Mouse (Mus musculus) hindbrain, embryonic 15.5 days (tissue): ENCODE results near the gene Mis18a. TPM values are rescaled to one million over a fixed set of nuclear protein-coding genes. Genes with fewer than 3 reads are reported as not detected.

Source experiments
- ATAC-seq: fragments of 200-750 bp; cut with Nextera tagmentation; 2 replicates; pipeline ENCODE4 v1.8.0; 2017; ENCODE audit warnings: low read depth, moderate number of reproducible peaks, moderate TSS enrichment; ENCODE audit not compliant: low FRiP score
- H3K27ac ChIP-seq: fragments of 300-500 bp; sonication (generic); replicated peaks from 2 replicates; pipeline ENCODE4 v1.5.1; 2015; ENCODE audit warnings: mild to moderate bottlenecking, inconsistent platforms
- H3K27me3 ChIP-seq: fragments of 300-500 bp; sonication (generic); 2 replicates; pipeline ENCODE4 v1.6.1; 2015; ENCODE audit warnings: control low read depth, inconsistent platforms
- H3K36me3 ChIP-seq: fragments of 300-500 bp; sonication (generic); 2 replicates; pipeline ENCODE4 v1.6.1; 2015; ENCODE audit warnings: control low read depth, inconsistent platforms
- H3K4me1 ChIP-seq: fragments of 300-500 bp; sonication (generic); replicated peaks from 2 replicates; pipeline ENCODE4 v1.6.1; 2015; ENCODE audit warnings: control low read depth, inconsistent platforms
- H3K4me2 ChIP-seq: fragments of 300-500 bp; sonication (generic); 2 replicates; pipeline ENCODE4 v1.6.1; 2015; ENCODE audit warnings: moderate library complexity, mild to moderate bottlenecking, inconsistent platforms
- H3K4me3 ChIP-seq: fragments of 300-500 bp; sonication (generic); 2 replicates; pipeline ENCODE4 v1.5.1; 2015; ENCODE audit warnings: mild to moderate bottlenecking, inconsistent platforms
- H3K9ac ChIP-seq: fragments of 300-500 bp; sonication (generic); 2 replicates; pipeline ENCODE4 v1.6.1; 2015; ENCODE audit warnings: inconsistent platforms
- H3K9me3 ChIP-seq: fragments of 300-500 bp; sonication (generic); 2 replicates; pipeline ENCODE4 v1.6.1; 2016; ENCODE audit warnings: control low read depth, inconsistent platforms
- WGBS: fragments of 180-500 bp; shearing (Covaris S2); methylation state at CpG from one replicate; pipeline ENCODE4 v1.1.7; 2015; 5-methylcytosine and 5-hydroxymethylcytosine counted together
- polyA plus RNA-seq: library from polyadenylated mRNA; unstranded; fragments of >200 nt; fragmentation: Nextera tagmentation; extraction: Ambion mirVana; gene quantifications from 2 replicates; pipeline ENCODE4 v1.2.1, GENCODE M21; 2015

Mis18a gene
- polyA plus RNA-seq, result 30.1 and 30.3 TPM in 2 replicates

GRCm38 (mm10) chr16:90727233-90728115 is at the start of gene Mis18a:
Mis18a (minus strand) TSS chr16:90727404.
- ATAC-seq, result peak; percentile 97
- Histone ChIP-seq H3K36me3 (no peaks in the 10 kb centered on the region), H3K27me3 (no peaks in the 10 kb centered on the region), H3K4me3 (peak within 1 kb of the TSS; percentile 61), H3K4me2 (peak within 1 kb of the TSS; percentile 99), H3K4me1 (peaks cover 14% of the 10 kb centered on the region), H3K27ac (peak within 1 kb of the TSS; percentile 69), H3K9me3 (no peaks in the 10 kb centered on the region), H3K9ac (peak within 1 kb of the TSS; percentile 74)
- under 1% methylated on average over 53 of the region's 53 CpGs for WGBS

- Histone ChIP-seq H3K4me3 (no peak overlapping the region), H3K36me3 (peaks cover 79% of the 10 kb centered on the region)
These were observed 48.8 kb upstream of the Mis18a start for GRCm38 (mm10) chr16:90775946-90776520.

GRCm38 (mm10) chr16:90774646-90775045 is 47.4 kb upstream of the Mis18a start:
- Histone ChIP-seq H3K27ac (no peak overlapping the region), H3K4me2 (no peak overlapping the region), H3K9me3 (no peaks in the 10 kb centered on the region), H3K9ac (no peak overlapping the region), H3K4me1 (no peaks in the 10 kb centered on the region), H3K4me3 (no peak overlapping the region), H3K27me3 (no peaks in the 10 kb centered on the region), H3K36me3 (peaks cover 77% of the 10 kb centered on the region)
- no peak for ATAC-seq
- WGBS, result 90% methylated on average over 6 of the region's 6 CpGs

More at GRCm38 (mm10) chr16:90775946-90776520, 48.8 kb upstream of the Mis18a start:
- no peak overlapping the region for H3K4me2 ChIP-seq
- ATAC-seq, result no peak
- H3K4me1 ChIP-seq, result no peaks in the 10 kb centered on the region
- H3K9me3 ChIP-seq, result no peaks in the 10 kb centered on the region
- no peaks in the 10 kb centered on the region for H3K27me3 ChIP-seq
- no peak overlapping the region for H3K9ac ChIP-seq
- 86% methylated on average over 10 of the region's 10 CpGs for WGBS
- no peak overlapping the region for H3K27ac ChIP-seq

GRCm38 (mm10) chr16:90774216-90774615 is 47.0 kb upstream of the Mis18a start:
- WGBS, result 90% methylated on average over 12 of the region's 12 CpGs
- Histone ChIP-seq H3K27me3 (no peaks in the 10 kb centered on the region), H3K36me3 (peaks cover 78% of the 10 kb centered on the region), H3K4me2 (no peak overlapping the region), H3K27ac (no peak overlapping the region), H3K9ac (no peak overlapping the region), H3K9me3 (no peaks in the 10 kb centered on the region), H3K4me1 (no peaks in the 10 kb centered on the region), H3K4me3 (no peak overlapping the region)
- ATAC-seq, result no peak

- peaks cover 65% of the 10 kb centered on the region for H3K36me3 ChIP-seq
These were observed 39.8 kb upstream of the Mis18a start for GRCm38 (mm10) chr16:90766919-90767454.

GRCm38 (mm10) chr16:90765195-90765877 is 38.1 kb upstream of the Mis18a start:
- no peaks in the 10 kb centered on the region for H3K4me1 ChIP-seq
- peaks cover 53% of the 10 kb centered on the region for H3K36me3 ChIP-seq
- WGBS, result 94% methylated on average over 9 of the region's 9 CpGs
- no peaks in the 10 kb centered on the region for H3K9me3 ChIP-seq
- no peak for ATAC-seq
- no peak overlapping the region for H3K9ac ChIP-seq
- no peak overlapping the region for H3K4me3 ChIP-seq
- H3K27me3 ChIP-seq, result no peaks in the 10 kb centered on the region
- no peak overlapping the region for H3K4me2 ChIP-seq
- no peak overlapping the region for H3K27ac ChIP-seq

More at GRCm38 (mm10) chr16:90766919-90767454, 39.8 kb upstream of the Mis18a start:
- H3K4me1 ChIP-seq, result no peaks in the 10 kb centered on the region
- no peak overlapping the region for H3K4me2 ChIP-seq
- H3K9me3 ChIP-seq, result no peaks in the 10 kb centered on the region
- no peak overlapping the region for H3K27ac ChIP-seq
- WGBS, result 94% methylated on average over 15 of the region's 15 CpGs
- no peaks in the 10 kb centered on the region for H3K27me3 ChIP-seq
- ATAC-seq, result no peak
- no peak overlapping the region for H3K9ac ChIP-seq
- H3K4me3 ChIP-seq, result no peak overlapping the region

- no peak overlapping the region for H3K4me3 ChIP-seq
- no peak for ATAC-seq
- peaks cover 36% of the 10 kb centered on the region for H3K36me3 ChIP-seq
- H3K27ac ChIP-seq, result no peak overlapping the region
- no peaks in the 10 kb centered on the region for H3K27me3 ChIP-seq
- no peaks in the 10 kb centered on the region for H3K4me1 ChIP-seq
- no peaks in the 10 kb centered on the region for H3K9me3 ChIP-seq
- no peak overlapping the region for H3K4me2 ChIP-seq
- 91% methylated on average over 4 of the region's 4 CpGs for WGBS
- no peak overlapping the region for H3K9ac ChIP-seq
These were observed 33.3 kb upstream of the Mis18a start for GRCm38 (mm10) chr16:90760515-90760914.

GRCm38 (mm10) chr16:90759335-90759734 is 32.1 kb upstream of the Mis18a start:
- H3K36me3 ChIP-seq, result peaks cover 35% of the 10 kb centered on the region
- H3K4me2 ChIP-seq, result no peak overlapping the region
- no peak for ATAC-seq

GRCm38 (mm10) chr16:90753386-90753941 is 26.3 kb upstream of the Mis18a start:
- peaks cover 43% of the 10 kb centered on the region for H3K36me3 ChIP-seq
- WGBS, result 90% methylated on average over 13 of the region's 13 CpGs
- ATAC-seq, result no peak

More at GRCm38 (mm10) chr16:90759335-90759734, 32.1 kb upstream of the Mis18a start:
- H3K9me3 ChIP-seq, result no peaks in the 10 kb centered on the region
- no peak overlapping the region for H3K9ac ChIP-seq
- H3K27ac ChIP-seq, result no peak overlapping the region
- no peak overlapping the region for H3K4me3 ChIP-seq
- H3K27me3 ChIP-seq, result no peaks in the 10 kb centered on the region
- WGBS, result 26% methylated on average over 3 of the region's 3 CpGs
- no peaks in the 10 kb centered on the region for H3K4me1 ChIP-seq

GRCm38 (mm10) chr16:90748169-90748568 is 21.0 kb upstream of the Mis18a start:
- no peaks in the 10 kb centered on the region for H3K4me1 ChIP-seq
- no peak overlapping the region for H3K9ac ChIP-seq
- H3K27ac ChIP-seq, result no peak overlapping the region
- 92% methylated on average over 7 of the region's 7 CpGs for WGBS
- peaks cover 18% of the 10 kb centered on the region; the same call in 1 of the 2 replicates for H3K36me3 ChIP-seq
- no peaks in the 10 kb centered on the region for H3K27me3 ChIP-seq
- no peak overlapping the region for H3K4me3 ChIP-seq
- no peak overlapping the region for H3K4me2 ChIP-seq
- no peaks in the 10 kb centered on the region for H3K9me3 ChIP-seq
- ATAC-seq, result no peak

More at GRCm38 (mm10) chr16:90753386-90753941, 26.3 kb upstream of the Mis18a start:
- Histone ChIP-seq H3K9ac (no peak overlapping the region), H3K27ac (no peak overlapping the region), H3K4me2 (no peak overlapping the region), H3K27me3 (no peaks in the 10 kb centered on the region), H3K4me3 (no peak overlapping the region), H3K9me3 (no peaks in the 10 kb centered on the region), H3K4me1 (no peaks in the 10 kb centered on the region)

- H3K27ac ChIP-seq, result no peak overlapping the region
- ATAC-seq, result no peak
- WGBS, result 89% methylated on average over 6 of the region's 6 CpGs
These were observed 19.9 kb upstream of the Mis18a start for GRCm38 (mm10) chr16:90747143-90747542.

More at GRCm38 (mm10) chr16:90747143-90747542, 19.9 kb upstream of the Mis18a start:
- Histone ChIP-seq H3K9me3 (no peaks in the 10 kb centered on the region), H3K4me1 (0 out of 2 replicates have a peak, but pooled peaks cover 4% of the 10 kb centered on the region), H3K27me3 (no peaks in the 10 kb centered on the region), H3K36me3 (peaks cover 11% of the 10 kb centered on the region; the same call in 1 of the 2 replicates), H3K4me2 (no peak overlapping the region), H3K4me3 (no peak overlapping the region), H3K9ac (no peak overlapping the region)
